In the genomic region with DNA sequence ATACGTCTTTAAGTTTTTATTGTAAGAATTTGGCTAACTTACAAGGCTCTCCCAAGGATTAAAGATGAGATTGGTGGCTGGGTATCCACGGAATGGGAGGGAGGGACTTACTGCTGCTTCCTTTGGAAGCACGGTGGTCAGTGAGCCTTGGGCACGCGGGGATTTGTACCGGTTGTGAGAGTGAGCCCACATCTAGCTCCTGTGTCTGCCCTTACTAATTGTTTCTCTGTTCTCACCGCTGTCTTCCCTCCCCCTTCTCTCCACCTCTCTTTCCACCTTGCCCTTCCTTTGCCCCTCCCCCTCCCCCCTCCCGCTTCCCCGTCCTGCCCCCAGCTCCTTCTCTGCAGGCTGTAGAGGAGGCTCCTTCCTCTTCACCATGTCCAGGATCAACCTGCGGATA, we compare ENCODE assay signal across 19 mouse cellular contexts. TPM values are rescaled to one million over a fixed set of nuclear protein-coding genes. Genes with fewer than 3 reads are reported as not detected.
DNase-seq lines count a peak whose midpoint lies in the region.
"Had no signal": no experiment of that assay in that cellular context is flagged by ENCODE, and none has a peak within 500 bp of the region (broad histone marks: within the 10 kb centered on the region; RNA-seq: fewer than 3 reads in every experiment).

No protein-coding gene starts in this region.

- peak; percentile 61 for DNase-seq in heart, adult 11 months
- no peak for DNase-seq in heart, adult 18-20 months
- DNase-seq in spleen, postnatal 4 days (ENCODE audit: low spot score in 2 of 2) = peak; percentile 9 to 50
- no peak for DNase-seq in spleen, adult 18-20 months
- DNase-seq in thymus, postnatal 14 days = peak; percentile 36
- no peak for DNase-seq in thymus, postnatal 0 days (ENCODE audit: low spot score)
- DNase-seq in embryo, embryonic 11 days = no peak
- DNase-seq: adrenal gland, adult 2 months; cerebellum, adult 11 months; cerebellum, adult 2 months; forebrain, postnatal 0 days; gastrocnemius, adult 2 months; gastrocnemius, postnatal 14 days had no signal

RNA-seq across cellular contexts. Expression of a gene that starts 5.1 kb away (rescaled TPM):
- total RNA-seq in heart, adult 18-20 months (2021) = 10 to 100 TPM; 25.3 to 33.3 TPM
- polyA plus RNA-seq in thymus, postnatal 0 days (2015; fragmentation: Nextera tagmentation; extraction: Ambion mirVana) = 140 and 153 TPM in 2 replicates

RNA-seq across cellular contexts. Expression of a gene that starts 10.9 kb away (rescaled TPM):
- 10 to 100 TPM; 19.5 to 34.4 TPM for total RNA-seq in heart, adult 18-20 months (2021)
- polyA plus RNA-seq in thymus, postnatal 0 days (2015; fragmentation: Nextera tagmentation; extraction: Ambion mirVana) = 875 and 899 TPM in 2 replicates

RNA-seq across cellular contexts. Expression of a gene that starts 20.9 kb away (rescaled TPM):
- total RNA-seq in heart, adult 18-20 months (2021) = 10 to 100 TPM; 13.1 to 25.3 TPM
- 251 and 261 TPM in 2 replicates for polyA plus RNA-seq in thymus, postnatal 0 days (2015; fragmentation: Nextera tagmentation; extraction: Ambion mirVana)

RNA-seq across cellular contexts. Expression of a gene that starts 21.1 kb away (rescaled TPM):
- 10 to 100 TPM in 1 of 2 experiments, 1 to 10 TPM in 1; 5.7 to 11.4 TPM for total RNA-seq in heart, adult 18-20 months (2021)
- polyA plus RNA-seq in thymus, postnatal 0 days (2015; fragmentation: Nextera tagmentation; extraction: Ambion mirVana) = 81.6 and 87.3 TPM in 2 replicates

RNA-seq across cellular contexts. Expression of a gene that starts 30.3 kb away (rescaled TPM):
- 1 to 10 TPM in 1 of 2 experiments, under 1 TPM in 1; 0.77 to 5.7 TPM for total RNA-seq in heart, adult 18-20 months (2021)
- polyA plus RNA-seq in thymus, postnatal 0 days (2015; fragmentation: Nextera tagmentation; extraction: Ambion mirVana) = 2.6 and 2.8 TPM in 2 replicates
- polyA plus RNA-seq: embryonic facial prominence, embryonic 12.5 days; forebrain, embryonic 11.5 days; G1E; heart, embryonic 10.5 days; heart, embryonic 13.5 days; Patski had no signal

Comparison
In these comparisons a context has a peak if more than half of its experiments do, and no peak if none do; other contexts are left out.
1. DNase-seq: peak in heart, adult 11 months (single experiment), spleen, postnatal 4 days (2 of 2) and thymus, postnatal 14 days (single experiment); none in heart, adult 18-20 months (0 of 2), spleen, adult 18-20 months (0 of 2), thymus, postnatal 0 days (single experiment) and embryo, embryonic 11 days (single experiment).